24 mouse cellular contexts compared by ENCODE assay signal in genomic region chr10:70498328-70498727, GRCm38 (mm10). TPM values are rescaled to one million over a fixed set of nuclear protein-coding genes. Genes with fewer than 3 reads are reported as not detected.
DNase-seq lines count a peak whose midpoint lies in the region; ATAC-seq lines count a peak whose summit lies in the region.
"Had no signal": no experiment of that assay in that cellular context is flagged by ENCODE, and none has a peak within 500 bp of the region (broad histone marks: within the 10 kb centered on the region; RNA-seq: fewer than 3 reads in every experiment).

No protein-coding gene starts in this region.

- no peak overlapping the region for H3K4me3 ChIP-seq in hindbrain, embryonic 11.5 days (ENCODE audit: low read depth, low read length)
- H3K4me3 ChIP-seq in hindbrain, embryonic 14.5 days (replicated peaks; ENCODE audit: low read length): no peak overlapping the region
- no peak overlapping the region for H3K4me3 ChIP-seq in neural tube, embryonic 11.5 days (ENCODE audit: low read depth, low read length)
- no peak overlapping the region for H3K4me3 ChIP-seq in neural tube, embryonic 15.5 days (replicated peaks)
- no peak overlapping the region for H3K4me3 ChIP-seq in limb, embryonic 10.5 days
- H3K4me3 ChIP-seq: embryonic facial prominence, embryonic 10.5 days; gastrocnemius, adult 2 months; heart, embryonic 12.5 days; midbrain, embryonic 12.5 days; myocyte had no signal

- DNase-seq in embryo, embryonic 11 days: peak; percentile 22
- DNase-seq in embryo, embryonic 10.5 days (ENCODE audit: low spot score): no peak
- peak; percentile 45 for DNase-seq in hindbrain, embryonic 11.5 days (ENCODE audit: low spot score)
- DNase-seq in hindbrain, embryonic 14.5 days (ENCODE audit: low spot score): no peak
- DNase-seq in neural tube, embryonic 11.5 days (ENCODE audit: low spot score): peak; percentile 34
- DNase-seq in limb, embryonic 10.5 days (ENCODE audit: low spot score): no peak
- DNase-seq: adrenal gland, postnatal 10 days; cerebellum, adult 8-10 months; cerebellum, postnatal 36 days; gastrocnemius, adult 2 months; heart, postnatal 10 days; kidney, adult 11 months; kidney, postnatal 4 days; layer of hippocampus, adult 9-11 months; thymus, adult 18-20 months; thymus, postnatal 36 days had no signal

- no peaks in the 10 kb centered on the region for H3K27me3 ChIP-seq in hindbrain, embryonic 11.5 days (ENCODE audit: control insufficient read depth, insufficient read depth, low read length)
- no peaks in the 10 kb centered on the region for H3K27me3 ChIP-seq in hindbrain, embryonic 14.5 days (ENCODE audit: control insufficient read depth, insufficient read depth, low read length)
- H3K27me3 ChIP-seq in neural tube, embryonic 11.5 days (ENCODE audit: control insufficient read depth, insufficient read depth, low read length): no peaks in the 10 kb centered on the region
- no peaks in the 10 kb centered on the region for H3K27me3 ChIP-seq in neural tube, embryonic 15.5 days (replicated peaks)
- H3K27me3 ChIP-seq in limb, embryonic 10.5 days (ENCODE audit: low read depth, poor library complexity, severe bottlenecking): no peaks in the 10 kb centered on the region
- H3K27me3 ChIP-seq: heart, embryonic 12.5 days; midbrain, embryonic 12.5 days had no signal

- peak; percentile 60 for ATAC-seq in hindbrain, embryonic 11.5 days (ENCODE audit: low FRiP score)
- ATAC-seq in hindbrain, embryonic 14.5 days (ENCODE audit: low FRiP score): no peak
- no peak for ATAC-seq in neural tube, embryonic 11.5 days (ENCODE audit: insufficient read depth, low FRiP score, low TSS enrichment)
- ATAC-seq in neural tube, embryonic 15.5 days (ENCODE audit: low FRiP score): no peak
- ATAC-seq: activated CD4-positive, CD25-positive, alpha-beta regulatory T cell, adult 4 months; lung, postnatal 0 days had no signal

- H3K36me3 ChIP-seq in hindbrain, embryonic 11.5 days (ENCODE audit: control insufficient read depth, insufficient read depth, low read length): no peaks in the 10 kb centered on the region
- H3K36me3 ChIP-seq in hindbrain, embryonic 14.5 days (replicated peaks; ENCODE audit: control insufficient read depth, insufficient read depth): peaks cover 4% of the 10 kb centered on the region; the same call in 1 of the 2 replicates
- H3K36me3 ChIP-seq in neural tube, embryonic 11.5 days (ENCODE audit: control insufficient read depth, insufficient read depth, low read length): no peaks in the 10 kb centered on the region
- peaks cover 3% of the 10 kb centered on the region; the same call in 1 of the 2 replicates for H3K36me3 ChIP-seq in neural tube, embryonic 15.5 days
- no peaks in the 10 kb centered on the region for H3K36me3 ChIP-seq in limb, embryonic 10.5 days
- H3K36me3 ChIP-seq: embryonic facial prominence, embryonic 10.5 days; midbrain, embryonic 12.5 days had no signal

- no peak overlapping the region for H3K9ac ChIP-seq in hindbrain, embryonic 11.5 days (ENCODE audit: low read depth, low read length)
- no peak overlapping the region for H3K9ac ChIP-seq in hindbrain, embryonic 14.5 days
- no peak overlapping the region for H3K9ac ChIP-seq in neural tube, embryonic 11.5 days (ENCODE audit: low read length)
- H3K9ac ChIP-seq in neural tube, embryonic 15.5 days (replicated peaks): no peak overlapping the region
- H3K9ac ChIP-seq: heart, embryonic 12.5 days; midbrain, embryonic 12.5 days had no signal

- no peak overlapping the region for H3K27ac ChIP-seq in hindbrain, embryonic 11.5 days (ENCODE audit: low read depth, low read length)
- H3K27ac ChIP-seq in hindbrain, embryonic 14.5 days: no peak overlapping the region
- H3K27ac ChIP-seq in neural tube, embryonic 11.5 days (ENCODE audit: low read depth, low read length): no peak overlapping the region
- no peak overlapping the region for H3K27ac ChIP-seq in neural tube, embryonic 15.5 days (replicated peaks)
- H3K27ac ChIP-seq in limb, embryonic 10.5 days: no peak overlapping the region
- H3K27ac ChIP-seq: embryonic facial prominence, embryonic 10.5 days; macrophage; midbrain, embryonic 12.5 days had no signal

- 39% methylated on average over 2 of the region's 2 CpGs for WGBS in hindbrain, embryonic 11.5 days
- 57% methylated on average over 2 of the region's 2 CpGs for WGBS in hindbrain, embryonic 14.5 days
- 50% methylated on average over 2 of the region's 2 CpGs for WGBS in neural tube, embryonic 11.5 days
- WGBS in neural tube, embryonic 15.5 days: 43% methylated on average over 2 of the region's 2 CpGs
- WGBS in limb, embryonic 10.5 days: 66% methylated on average over 2 of the region's 2 CpGs

- no peak overlapping the region for H3K4me2 ChIP-seq in hindbrain, embryonic 11.5 days (replicated peaks; ENCODE audit: low read depth, low read length)
- no peak overlapping the region for H3K4me2 ChIP-seq in hindbrain, embryonic 14.5 days (replicated peaks)
- no peak overlapping the region for H3K4me2 ChIP-seq in neural tube, embryonic 11.5 days (ENCODE audit: low read depth)
- no peak overlapping the region for H3K4me2 ChIP-seq in neural tube, embryonic 15.5 days
- H3K4me2 ChIP-seq: heart, embryonic 12.5 days; midbrain, embryonic 12.5 days had no signal

- no peaks in the 10 kb centered on the region for H3K9me3 ChIP-seq in hindbrain, embryonic 11.5 days (ENCODE audit: control insufficient read depth, low read length)
- no peaks in the 10 kb centered on the region for H3K9me3 ChIP-seq in hindbrain, embryonic 14.5 days (ENCODE audit: control insufficient read depth, low read length)
- no peaks in the 10 kb centered on the region for H3K9me3 ChIP-seq in neural tube, embryonic 11.5 days (ENCODE audit: control insufficient read depth, low read length)
- H3K9me3 ChIP-seq in neural tube, embryonic 15.5 days (replicated peaks): no peaks in the 10 kb centered on the region
- H3K9me3 ChIP-seq in limb, embryonic 10.5 days (replicated peaks): no peaks in the 10 kb centered on the region
- H3K9me3 ChIP-seq: embryonic facial prominence, embryonic 10.5 days; midbrain, embryonic 12.5 days had no signal

- H3K4me1 ChIP-seq in hindbrain, embryonic 11.5 days (replicated peaks; ENCODE audit: control insufficient read depth, insufficient read depth, low read length): no peaks in the 10 kb centered on the region
- H3K4me1 ChIP-seq in hindbrain, embryonic 14.5 days (replicated peaks; ENCODE audit: control insufficient read depth, insufficient read depth, low read length): peaks cover 15% of the 10 kb centered on the region
- H3K4me1 ChIP-seq in neural tube, embryonic 11.5 days (ENCODE audit: control insufficient read depth, insufficient read depth, low read length): no peaks in the 10 kb centered on the region
- H3K4me1 ChIP-seq in neural tube, embryonic 15.5 days: peaks cover 3% of the 10 kb centered on the region; the same call in 1 of the 2 replicates
- H3K4me1 ChIP-seq in limb, embryonic 10.5 days: no peaks in the 10 kb centered on the region

RNA-seq across cellular contexts. Expression of gene Fam13c, which starts 58.0 kb away (rescaled TPM):
- 17.1 and 19.8 TPM in 2 replicates for polyA plus RNA-seq in hindbrain, embryonic 11.5 days (2014; fragmentation: Nextera tagmentation; extraction: Ambion mirVana)
- polyA plus RNA-seq in hindbrain, embryonic 14.5 days (2014; fragmentation: Nextera tagmentation; extraction: Ambion mirVana): 24.5 and 28.2 TPM in 2 replicates
- 11.4 and 11.9 TPM in 2 replicates for polyA plus RNA-seq in neural tube, embryonic 11.5 days (2014; fragmentation: Nextera tagmentation; extraction: Ambion mirVana)
- polyA plus RNA-seq in neural tube, embryonic 15.5 days (2015; fragmentation: Nextera tagmentation; extraction: Ambion mirVana): 19.6 and 21.4 TPM in 2 replicates
- polyA plus RNA-seq in limb, embryonic 10.5 days (2016; fragmentation: Nextera tagmentation; extraction: Ambion mirVana): 5.2 and 7.8 TPM in 2 replicates
- polyA plus RNA-seq: activated CD4-positive, CD25-positive, alpha-beta regulatory T cell, adult 4 months; macrophage had no signal

Comparison
In these comparisons a context has a peak if more than half of its experiments do, and no peak if none do; other contexts are left out.
1. DNase-seq: peak in embryo, embryonic 11 days (single experiment), hindbrain, embryonic 11.5 days (single experiment) and neural tube, embryonic 11.5 days (single experiment); none in embryo, embryonic 10.5 days (single experiment), hindbrain, embryonic 14.5 days (single experiment) and limb, embryonic 10.5 days (single experiment).